Mouse (Mus musculus) heart, postnatal 25 days (tissue): Measurements from ENCODE around the gene Slc41a3. TPM values are rescaled to one million over a fixed set of nuclear protein-coding genes. Genes with fewer than 3 reads are reported as not detected.

Experiments used
- DNase-seq: peaks from one replicate; pipeline ENCODE4 v3.0.0; 2022; ENCODE audit warnings: low spot score
- intact Hi-C: fragments of 180-260 bp; cut with DNase I; formaldehyde crosslinking; loops from one replicate; pipeline ENCODE4 v1.15.1; 2025
- microRNA-seq: library from miRNA; unstranded; fragments of <30 nt; microRNA quantifications from one replicate; pipeline ENCODE4 v1.2.0, GENCODE M21; 2022
- total RNA-seq, 2 experiments: library from RNA; stranded (reverse); gene quantifications; 2 replicates each; pipeline ENCODE4 v1.2.3; 2021

Slc41a3 gene
- total RNA-seq, 2 experiments from 2014 or later: 51.0 to 103 TPM

DNA sequence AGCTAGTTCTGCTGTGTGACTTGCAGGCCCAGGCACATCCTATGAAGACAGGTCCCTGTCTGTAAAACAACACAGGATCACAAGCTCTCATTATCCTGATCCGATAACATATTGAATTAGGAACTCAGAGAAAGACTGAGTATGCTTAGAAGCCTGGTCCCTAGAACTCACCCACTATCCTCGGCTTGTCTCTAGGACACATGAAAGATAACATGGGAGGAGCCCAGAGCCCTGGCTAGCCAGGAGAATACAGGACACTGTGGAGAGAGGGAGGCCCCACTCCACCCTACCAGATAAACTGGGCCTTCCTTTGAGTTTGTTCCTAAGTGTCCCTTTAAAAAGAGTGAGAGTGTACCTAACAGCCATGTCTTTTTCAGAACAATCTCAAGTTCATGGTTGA is 55.4 kb downstream of the Slc41a3 start:
- intact Hi-C loops: loop anchor here (10.0 kb wide), 1 partner anchor 155 kb away; no protein-coding TSS in a partner anchor
- DNase-seq: no peak

DNA sequence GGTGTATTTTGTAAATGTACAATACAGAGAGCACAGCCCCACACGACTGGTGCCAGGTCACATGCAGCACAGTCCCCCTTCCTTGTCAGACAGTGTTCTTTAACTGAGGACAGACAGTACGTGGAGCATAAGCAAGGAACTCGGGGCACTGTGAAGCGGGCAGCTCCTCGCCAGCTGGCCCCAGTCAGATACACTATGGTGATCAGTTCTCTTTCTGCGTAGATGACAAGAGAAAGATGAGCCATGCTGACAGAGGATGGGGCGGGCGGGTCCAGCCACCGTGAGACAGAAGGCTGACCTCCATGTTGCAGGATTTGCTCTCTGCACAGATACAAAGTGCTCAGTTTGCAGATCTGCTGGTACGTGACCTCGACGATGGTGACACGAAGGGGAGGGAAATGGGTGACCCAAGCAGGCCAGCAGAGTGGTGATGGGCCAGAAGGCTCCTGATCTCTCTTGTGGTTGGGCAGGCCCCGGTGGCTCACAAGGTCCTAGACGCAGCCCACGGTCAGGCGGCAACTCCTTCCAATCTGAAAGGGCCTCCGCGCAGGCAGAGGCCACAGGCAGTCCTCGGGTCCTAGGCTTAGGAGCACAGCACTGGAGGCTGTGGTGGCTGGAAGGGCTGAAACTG is 56.0 kb downstream of the Slc41a3 start:
- no peak for DNase-seq
- intact Hi-C loops: no loop called here

DNA sequence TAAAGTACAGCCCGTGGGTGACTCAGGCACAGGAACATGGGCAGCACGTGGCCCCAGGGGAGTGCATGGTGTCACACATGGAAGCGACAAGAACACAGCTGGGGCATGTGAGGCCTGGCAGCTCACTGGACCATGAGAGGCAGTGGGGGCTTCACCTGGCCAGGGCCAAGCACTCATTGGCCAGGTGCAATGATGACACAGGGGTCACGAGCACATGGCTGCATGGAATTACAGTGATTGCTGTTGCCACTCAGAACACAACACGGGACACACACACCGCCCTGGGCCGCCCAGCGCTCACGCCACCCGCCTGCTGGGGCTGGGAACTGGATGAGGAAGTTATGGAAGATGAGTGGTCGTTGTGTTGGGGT is 56.5 kb downstream of the Slc41a3 start:
- intact Hi-C loops: no loop called here
- DNase-seq: no peak

DNA sequence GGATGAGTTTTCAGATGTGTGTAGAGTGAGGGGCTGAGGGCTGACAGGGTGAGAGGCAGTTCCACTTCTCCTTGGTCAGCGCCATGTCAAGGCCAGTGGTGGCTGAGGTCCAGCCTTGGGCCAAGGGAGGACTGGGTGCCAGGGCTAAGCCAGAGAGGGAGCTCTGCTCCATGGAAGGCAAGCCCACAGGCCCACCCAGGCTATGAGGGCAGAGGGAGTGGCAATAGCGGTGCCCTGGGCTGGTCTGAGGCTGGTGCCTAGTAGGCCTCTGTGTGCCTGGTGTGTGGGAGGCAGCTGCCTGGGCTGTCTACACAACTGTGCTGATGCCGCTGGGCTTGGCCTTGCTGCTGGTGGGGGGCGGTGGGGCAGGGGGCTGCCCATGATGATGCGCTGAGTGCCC is 57.6 kb downstream of the Slc41a3 start:
- DNase-seq: no peak
- intact Hi-C loops: no loop called here

DNA sequence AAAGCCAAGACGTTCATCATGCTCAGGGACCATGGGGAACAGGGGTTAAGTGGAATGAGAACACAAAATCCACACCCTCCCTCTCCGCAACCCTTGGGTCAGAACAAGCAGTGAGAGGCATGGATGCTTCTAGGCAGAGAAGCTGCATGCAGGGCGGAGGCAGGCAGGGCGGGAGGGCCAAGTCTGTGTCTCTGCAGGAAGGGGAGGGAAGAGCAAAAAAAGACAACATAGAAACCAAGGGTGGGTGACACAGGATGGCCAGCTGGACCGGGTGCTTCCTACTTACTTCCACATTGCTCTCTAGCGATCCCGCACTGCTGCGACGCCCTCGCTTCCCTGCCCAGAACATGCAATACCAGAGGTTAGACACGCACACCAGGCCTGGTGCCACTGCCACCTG is 59.2 kb downstream of the Slc41a3 start:
- intact Hi-C loops: no loop called here

DNA sequence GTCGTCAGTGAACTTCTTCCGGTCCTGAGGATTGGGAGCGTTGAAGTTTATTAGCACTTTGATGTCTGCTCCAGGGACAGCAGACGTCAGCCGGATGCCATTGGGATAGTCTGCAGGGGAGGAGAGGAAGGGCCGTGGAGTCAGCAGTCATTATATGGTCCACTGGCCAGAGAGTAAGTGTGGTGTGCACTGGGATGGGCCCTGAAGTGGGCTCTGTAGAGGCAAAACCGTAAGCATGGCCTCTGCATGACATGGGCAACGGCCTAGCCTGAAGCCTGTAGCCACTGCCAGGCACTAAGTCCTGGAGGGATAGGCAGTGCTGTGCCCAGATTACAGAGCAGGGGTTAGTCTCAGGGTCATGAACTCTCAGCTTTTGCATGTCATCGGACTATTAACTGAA is 64.2 kb downstream of the Slc41a3 start:
- DNase-seq: no peak
- intact Hi-C loops: no loop called here

More for the DNA sequence above, 59.2 kb downstream of the Slc41a3 start:
- DNase-seq: no peak

DNA sequence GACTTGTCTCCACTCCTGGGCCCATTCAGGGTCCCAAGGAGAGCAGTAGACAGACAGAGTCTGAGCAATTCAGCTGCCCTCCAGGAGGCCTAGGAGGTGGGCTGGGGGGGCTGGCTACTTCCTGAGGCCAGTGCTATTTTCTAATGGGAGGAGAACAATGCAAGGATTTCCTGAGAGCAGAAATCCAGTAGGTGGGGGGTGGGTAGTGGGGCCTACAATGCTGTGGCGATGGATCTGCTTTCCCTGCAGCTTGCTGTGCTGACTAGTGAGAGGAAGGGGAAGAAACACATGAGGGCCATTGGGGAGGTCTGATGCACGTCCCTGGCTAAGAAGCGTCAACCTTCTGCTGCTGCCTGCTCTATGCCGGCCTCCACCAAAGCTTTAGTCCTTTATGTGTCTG is 74.2 kb downstream of the Slc41a3 start:
- intact Hi-C loops: no loop called here
- DNase-seq: no peak

DNA sequence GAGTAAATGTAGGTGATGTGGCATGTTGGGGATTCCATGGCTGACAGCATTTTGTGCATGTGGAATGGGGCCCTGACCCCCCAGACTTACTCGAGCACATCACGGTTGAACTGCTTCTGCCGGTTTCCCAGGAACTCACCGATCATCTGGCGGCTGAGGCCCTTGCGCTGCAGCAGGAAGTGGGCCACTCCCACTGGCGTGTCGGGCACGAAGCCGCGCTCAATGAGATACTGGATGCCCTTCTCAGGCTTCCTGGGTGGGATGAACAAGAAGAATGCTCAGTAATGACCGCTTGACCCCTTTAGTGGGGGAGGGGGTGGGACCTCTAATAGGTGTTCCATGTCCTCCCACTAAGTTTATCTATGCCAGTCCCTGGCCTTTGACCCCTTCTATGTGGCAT is 75.9 kb downstream of the Slc41a3 start:
- DNase-seq: no peak
- intact Hi-C loops: loop anchor here (2.0 kb wide), 1 partner anchor 40 kb away; no protein-coding TSS in a partner anchor

DNA sequence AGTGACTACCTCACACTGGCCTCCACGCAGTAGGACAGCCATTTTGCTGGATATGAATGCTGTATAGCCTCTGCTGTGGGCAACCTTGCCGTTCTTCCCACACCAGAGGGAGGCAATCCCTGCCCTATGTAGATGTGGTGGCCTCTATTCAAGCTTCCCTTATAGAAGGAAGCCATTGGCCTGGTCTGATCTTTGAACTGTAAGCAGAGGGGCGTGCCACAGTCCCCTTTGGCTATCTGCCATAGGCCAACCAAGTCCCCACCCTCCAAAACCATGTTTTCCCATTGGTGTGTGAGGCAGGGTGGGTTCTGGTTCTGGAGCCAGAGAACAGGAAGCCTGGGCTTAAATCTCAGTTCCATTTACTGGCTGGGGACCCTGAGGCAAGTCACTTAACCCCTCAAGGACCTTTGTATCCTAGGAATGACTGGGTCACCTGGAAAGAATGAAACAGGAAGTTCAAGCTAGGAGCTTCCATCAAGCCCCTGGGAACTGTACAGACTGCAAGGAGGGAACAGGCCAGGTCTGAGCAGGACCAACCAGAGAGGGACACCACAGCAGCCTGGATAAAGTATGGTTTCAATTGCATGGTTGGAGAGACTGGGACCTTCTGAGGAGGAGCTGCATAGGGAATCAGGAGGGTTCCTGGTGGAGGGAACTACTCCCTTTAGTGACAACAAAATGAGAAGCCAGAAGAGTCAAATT is 79.5 kb downstream of the Slc41a3 start:
- intact Hi-C loops: no loop called here
- DNase-seq: no peak

DNA sequence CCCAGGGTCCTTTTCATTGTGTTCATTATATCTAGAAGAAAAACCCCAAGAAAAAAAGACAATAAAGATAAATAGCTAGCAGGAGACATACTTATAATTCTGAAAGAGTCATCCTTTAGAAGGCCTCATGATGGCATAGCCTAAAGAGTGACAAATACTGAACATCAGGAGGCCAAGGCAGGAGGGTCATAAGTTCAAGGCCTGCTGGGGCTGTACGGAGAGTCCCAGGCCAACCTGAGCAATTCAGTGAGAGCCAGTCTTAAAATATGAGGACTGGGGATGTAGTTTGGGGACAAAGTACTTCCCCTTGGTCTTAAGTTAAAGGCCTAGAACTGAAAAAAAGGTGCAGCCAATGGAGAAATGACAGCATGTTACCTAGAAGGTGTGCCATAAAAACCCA is 82.3 kb downstream of the Slc41a3 start:
- intact Hi-C loops: no loop called here
- no peak for DNase-seq

DNA sequence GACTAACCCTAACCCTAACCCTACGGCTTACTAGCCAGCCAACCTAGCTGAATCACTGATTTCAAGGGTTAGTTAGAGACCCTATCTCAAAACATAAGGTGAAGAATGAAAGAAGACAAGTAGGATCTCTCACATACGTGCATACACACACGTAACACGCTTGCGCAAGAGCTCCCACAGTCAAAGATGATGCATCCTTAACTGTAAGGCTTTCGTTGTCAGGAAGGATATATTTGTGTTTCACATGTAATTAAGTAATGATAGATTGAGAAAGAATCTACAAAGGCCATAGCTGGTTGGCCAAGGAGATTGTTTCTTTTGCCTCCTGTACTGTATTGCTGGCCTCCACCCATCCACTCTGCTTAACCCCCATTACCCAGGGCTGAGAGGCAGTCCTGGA is 83.5 kb downstream of the Slc41a3 start:
- no peak for DNase-seq
- intact Hi-C loops: no loop called here

DNA sequence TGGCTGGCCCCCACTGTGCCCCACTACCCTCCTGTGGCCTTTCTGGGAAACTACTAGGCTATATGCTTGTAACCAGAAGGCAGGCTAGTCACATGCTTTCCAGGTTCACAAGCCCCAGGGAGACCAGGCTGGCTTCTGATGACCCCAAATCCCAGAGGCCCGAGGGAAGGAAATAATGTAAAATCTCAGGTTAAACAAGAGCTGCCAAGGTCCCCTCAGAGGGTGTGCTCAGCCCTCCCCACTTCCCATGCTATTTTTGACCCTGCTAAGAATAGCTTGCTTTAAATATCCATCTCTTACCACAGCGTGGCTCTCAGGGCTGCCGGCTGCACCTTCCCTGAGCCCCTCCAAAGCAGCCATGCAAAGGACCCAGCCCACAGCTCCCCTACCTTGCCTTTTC is 84.2 kb downstream of the Slc41a3 start:
- DNase-seq: no peak
- intact Hi-C loops: no loop called here

DNA sequence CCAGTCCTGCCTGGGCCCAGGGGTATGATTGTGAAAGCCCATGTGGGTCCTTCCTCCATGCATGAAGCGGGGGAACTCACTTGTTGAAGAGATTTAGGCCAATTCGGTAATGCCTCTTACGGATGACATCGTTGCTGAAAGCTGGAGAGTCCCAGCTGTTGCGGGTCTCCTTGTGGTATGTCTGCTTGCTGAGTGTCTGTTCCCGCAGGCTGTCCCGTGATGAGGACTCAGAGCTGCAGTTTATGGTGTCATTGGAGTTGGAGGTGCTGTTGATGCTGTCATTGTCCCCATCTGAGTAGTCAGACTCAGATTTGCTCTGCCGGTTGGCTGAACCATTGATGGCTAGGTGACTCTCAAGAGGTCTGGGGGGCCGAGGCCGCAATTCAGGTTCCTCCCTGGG is 85.0 kb downstream of the Slc41a3 start:
- intact Hi-C loops: no loop called here
- no peak for DNase-seq

DNA sequence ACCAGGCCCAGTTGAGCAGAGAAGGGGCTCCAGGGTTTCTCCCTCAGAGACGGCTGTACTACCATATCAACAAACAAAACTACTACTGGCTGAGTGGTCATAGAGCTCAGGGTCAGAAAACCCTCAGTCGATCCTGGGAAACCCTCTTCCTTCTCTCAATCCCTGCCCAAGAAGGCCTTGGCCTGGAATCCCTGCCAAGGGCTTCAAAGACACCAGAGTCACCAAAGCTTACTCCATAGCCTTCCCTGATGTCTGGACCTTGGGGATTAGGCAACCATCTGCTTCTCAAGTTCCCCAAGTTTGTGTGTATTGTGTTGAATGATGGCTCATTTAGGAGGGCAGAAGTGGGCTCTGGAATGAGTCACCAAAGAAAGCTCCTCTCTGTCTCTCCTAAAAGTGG is 87.4 kb downstream of the Slc41a3 start:
- no peak for DNase-seq
- intact Hi-C loops: no loop called here

DNA sequence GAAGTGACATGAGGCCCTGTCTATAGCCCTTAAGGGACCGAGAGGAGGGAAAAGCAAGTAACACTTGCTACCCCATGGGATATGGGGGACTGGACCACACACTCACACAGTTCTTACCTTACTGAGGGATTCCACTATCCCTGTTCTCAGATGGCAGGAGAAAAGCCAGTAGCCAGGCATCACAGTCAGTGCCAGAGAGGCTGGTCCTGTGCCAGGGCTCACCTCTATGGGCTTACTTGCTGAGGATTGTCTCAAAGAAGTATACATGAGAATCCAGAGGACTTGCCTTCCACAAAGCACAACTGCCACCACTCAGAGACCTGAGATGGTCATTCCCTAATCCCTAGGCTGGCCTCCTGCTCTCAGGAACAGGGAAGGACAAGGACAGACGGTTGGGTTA is 87.9 kb downstream of the Slc41a3 start:
- no peak for DNase-seq
- intact Hi-C loops: no loop called here

DNA sequence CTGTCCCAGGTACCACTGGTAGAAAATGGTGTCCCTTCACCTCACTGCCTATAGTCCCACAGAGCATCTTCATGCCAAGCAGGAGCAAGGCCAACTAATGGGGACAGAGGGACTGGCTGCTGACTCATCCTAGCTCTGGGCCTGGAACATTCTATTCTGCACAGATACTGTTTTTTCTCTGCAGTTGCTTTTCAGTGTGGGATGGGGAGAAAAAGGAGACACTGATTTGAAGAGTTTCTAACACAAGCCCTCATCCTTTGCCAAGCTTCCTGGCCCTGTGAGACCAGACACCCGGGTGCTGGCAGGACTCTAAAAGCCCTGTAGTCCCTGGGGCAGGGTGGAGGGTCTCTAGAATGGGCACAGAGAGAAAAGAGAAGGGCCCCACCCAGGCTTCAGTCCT is 91.2 kb downstream of the Slc41a3 start:
- intact Hi-C loops: no loop called here
- peak; percentile 33 for DNase-seq

Small RNA genes within 50 kb of the gene (microRNA-seq; reads per million reads assigned to microRNA genes)
- gene Gm24816: not detected

Other genes with a start within 250 kb of the Slc41a3 start
- 10 to 100 TPM; 11.4 to 14.4 TPM for gene Zxdc, start 235.2 kb upstream of the Slc41a3 start, total RNA-seq
- under 1 TPM in 1 of 2 experiments, not detected in 1; 0.67 TPM for gene Cfap100, start 175.9 kb upstream of the Slc41a3 start, total RNA-seq
- gene Klf15, start 142.1 kb upstream of the Slc41a3 start, total RNA-seq: 10 to 100 TPM; 45.1 to 56.9 TPM
- 1 to 10 TPM; 1.5 to 2.3 TPM for gene Aldh1l1, start 118.3 kb upstream of the Slc41a3 start, total RNA-seq